Mouse (Mus musculus) liver, embryonic 14.5 days (tissue): ENCODE measurements around the gene Lrba. TPM values are rescaled to one million over a fixed set of nuclear protein-coding genes. Genes with fewer than 3 reads are reported as not detected.

Experiments used
- ATAC-seq: fragments of 200-750 bp; cut with Nextera tagmentation; 2 replicates; pipeline ENCODE4 v1.8.0; 2017; ENCODE audit warnings: moderate number of reproducible peaks, mild to moderate bottlenecking, moderate library complexity; ENCODE audit not compliant: insufficient read depth
- DNase-seq, 3 experiments: peaks; one replicate each; pipeline ENCODE4 v3.0.0-alpha.2; 2012 to 2013; ENCODE audit warnings: low read depth in 3 of 3, low spot score in 3 of 3
- H3K27ac ChIP-seq: fragments of 300-500 bp; sonication (generic); 2 replicates; pipeline ENCODE4 v1.5.1; 2014; ENCODE audit warnings: moderate library complexity, mild to moderate bottlenecking, control low read depth, inconsistent platforms
- H3K27me3 ChIP-seq: fragments of 300-500 bp; sonication (generic); 2 replicates; pipeline ENCODE4 v1.6.1; 2014; ENCODE audit warnings: mild to moderate bottlenecking, low read length, moderate library complexity; ENCODE audit not compliant: control insufficient read depth, insufficient read depth
- H3K36me3 ChIP-seq: fragments of 300-500 bp; sonication (generic); replicated peaks from 2 replicates; pipeline ENCODE4 v1.6.1; 2014; ENCODE audit warnings: low read depth; ENCODE audit not compliant: control insufficient read depth, insufficient read depth
- H3K4me1 ChIP-seq, 2 experiments: fragments of 200-500 bp in 1 of 2; fragments of 300-500 bp in 1 of 2; sonication (generic) in 1 of 2; replicated peaks; 2 replicates each; pipeline ENCODE4 v1.6.1; 2012 to 2014; ENCODE audit warnings: antibody characterized with exemption in 1 of 2, inconsistent platforms in 1 of 2, low read length in 1 of 2; ENCODE audit not compliant: control insufficient read depth in 2 of 2, insufficient read depth in 2 of 2
- H3K4me2 ChIP-seq: fragments of 300-500 bp; sonication (generic); 2 replicates; pipeline ENCODE4 v1.6.1; 2014; ENCODE audit warnings: low read depth, mild to moderate bottlenecking, control low read depth, moderate library complexity
- H3K4me3 ChIP-seq, 2 experiments: fragments of 200-500 bp in 1 of 2; fragments of 300-500 bp in 1 of 2; sonication (generic) in 1 of 2; 2 replicates each; pipeline ENCODE4 v1.5.1; 2012 to 2014; ENCODE audit warnings: low read depth in 2 of 2, low read length in 2 of 2, mild to moderate bottlenecking in 2 of 2, control low read depth in 1 of 2, inconsistent platforms in 1 of 2, moderate library complexity in 1 of 2; ENCODE audit not compliant: insufficient read depth in 1 of 2
- H3K9ac ChIP-seq: fragments of 300-500 bp; sonication (generic); replicated peaks from 2 replicates; pipeline ENCODE4 v1.6.1; 2014; ENCODE audit warnings: mild to moderate bottlenecking, control low read depth, moderate library complexity
- H3K9me3 ChIP-seq: fragments of 300-500 bp; sonication (generic); 2 replicates; pipeline ENCODE4 v1.6.1; 2016; ENCODE audit warnings: low read length, mixed read lengths; ENCODE audit not compliant: control insufficient read depth
- CTCF ChIP-seq: IDR thresholded peaks from 2 replicates; pipeline ENCODE4 v1.5.1; 2016; ENCODE audit warnings: antibody characterized with exemption, low read depth, control low read depth
- EP300 ChIP-seq: IDR thresholded peaks from 2 replicates; pipeline ENCODE4 v1.6.1; 2016; ENCODE audit warnings: antibody characterized with exemption, low read depth
- WGBS: fragments of 180-500 bp; shearing (Covaris S2); extraction: QIAGEN DNeasy Blood & Tissue Kit; methylation state at CpG from one replicate; pipeline ENCODE4 v1.1.7; 2014; ENCODE audit not compliant: insufficient replicate concordance; 5-methylcytosine and 5-hydroxymethylcytosine counted together
- polyA plus RNA-seq, 2 experiments: library from polyadenylated mRNA; depleted of rRNA in 1 of 2; stranded (reverse) in 1 of 2; unstranded in 1 of 2; fragments of >200 nt; fragmentation: Nextera tagmentation in 1 of 2; extraction: Ambion mirVana in 1 of 2; gene quantifications; 2 replicates each; pipeline versions ENCODE4 v1.2.1 to v1.2.3; 2012 to 2014

Gene Lrba
- polyA plus RNA-seq, 2 experiments: 3.7 to 4.4 TPM

- Histone ChIP-seq H3K4me2 (peak overlapping the region; percentile 61), H3K27me3 (no peaks in the 10 kb centered on the region), H3K9me3 (no peaks in the 10 kb centered on the region), H3K4me3 (peak overlapping the region; percentile 63 to 96), H3K4me1 (peaks cover 41 to 57% of the 10 kb centered on the region in 2 experiments), H3K36me3 (no peaks in the 10 kb centered on the region), H3K27ac (peak overlapping the region; percentile 82), H3K9ac (peak overlapping the region; percentile 76)
- ATAC-seq (peak; percentile 97), DNase-seq (peak; percentile 92 to 93 (median 92))
- TF ChIP-seq CTCF (peak; percentile 63), EP300 (peak; percentile 94)
- WGBS: 12% methylated on average over 9 of the region's 9 CpGs
Observed at GRCm38 (mm10) chr3:86799041-86799440, 574.6 kb downstream of the Lrba start.

- H3K4me1 ChIP-seq: peaks cover 41 to 59% of the 10 kb centered on the region in 2 experiments
- no peak overlapping the region for H3K4me3 ChIP-seq
- TF ChIP-seq CTCF (no peak), EP300 (no peak)
Observed at GRCm38 (mm10) chr3:86800841-86801240, 576.4 kb downstream of the Lrba start.

GRCm38 (mm10) chr3:86802825-86803224, 578.3 kb downstream of the Lrba start:
- H3K9ac ChIP-seq: no peak overlapping the region
- no peaks in the 10 kb centered on the region for H3K36me3 ChIP-seq
- TF ChIP-seq EP300 (no peak), CTCF (no peak)
- ATAC-seq (no peak), DNase-seq (no peak)
- H3K27me3 ChIP-seq: no peaks in the 10 kb centered on the region
- H3K4me3 ChIP-seq: no peak overlapping the region
- 26% methylated on average over 8 of the region's 8 CpGs for WGBS
- H3K9me3 ChIP-seq: no peaks in the 10 kb centered on the region
- H3K4me2 ChIP-seq: no peak overlapping the region
- peaks cover 35 to 48% of the 10 kb centered on the region in 2 experiments for H3K4me1 ChIP-seq
- no peak overlapping the region for H3K27ac ChIP-seq

More at GRCm38 (mm10) chr3:86800841-86801240, 576.4 kb downstream of the Lrba start:
- DNase-seq: no peak
- 0 out of 2 replicates have a peak overlapping the region, but pooled peaks have one; percentile 9 for H3K27ac ChIP-seq
- ATAC-seq: no peak
- H3K4me2 ChIP-seq: no peak overlapping the region
- no peaks in the 10 kb centered on the region for H3K36me3 ChIP-seq
- 72% methylated on average over 8 of the region's 8 CpGs for WGBS
- H3K9me3 ChIP-seq: no peaks in the 10 kb centered on the region
- no peaks in the 10 kb centered on the region for H3K27me3 ChIP-seq
- H3K9ac ChIP-seq: no peak overlapping the region

- TF ChIP-seq EP300: no peak
- no peak for TF ChIP-seq CTCF
- H3K27me3 ChIP-seq: no peaks in the 10 kb centered on the region
- no peak for ATAC-seq
- no peak overlapping the region for H3K4me2 ChIP-seq
- H3K4me3 ChIP-seq: no peak overlapping the region
- H3K9ac ChIP-seq: no peak overlapping the region
- H3K4me1 ChIP-seq: peaks cover 35 to 39% of the 10 kb centered on the region in 2 experiments
- H3K9me3 ChIP-seq: no peaks in the 10 kb centered on the region
- no peaks in the 10 kb centered on the region for H3K36me3 ChIP-seq
- no peak for DNase-seq
- 81% methylated on average over 9 of the region's 9 CpGs for WGBS
- H3K27ac ChIP-seq: no peak overlapping the region
Observed at GRCm38 (mm10) chr3:86804265-86804664, 579.8 kb downstream of the Lrba start.

GRCm38 (mm10) chr3:86806834-86807233, 582.4 kb downstream of the Lrba start:
- no peak overlapping the region for H3K27ac ChIP-seq
- WGBS: 83% methylated on average over 9 of the region's 9 CpGs
- TF ChIP-seq CTCF (no peak), EP300 (no peak)
- DNase-seq: no peak
- no peaks in the 10 kb centered on the region for H3K27me3 ChIP-seq
- H3K4me3 ChIP-seq: no peak overlapping the region
- H3K9me3 ChIP-seq: no peaks in the 10 kb centered on the region
- ATAC-seq: no peak
- peaks cover 10 to 15% of the 10 kb centered on the region in 2 experiments for H3K4me1 ChIP-seq
- no peak overlapping the region for H3K4me2 ChIP-seq
- no peak overlapping the region for H3K9ac ChIP-seq
- H3K36me3 ChIP-seq: no peaks in the 10 kb centered on the region
